Mouse (Mus musculus): Measurements from ENCODE around the gene Polg2. TPM values are rescaled to one million over a fixed set of nuclear protein-coding genes. Genes with fewer than 3 reads are reported as not detected.

The Polg2 gene
- total and polyA plus RNA-seq, 3 experiments, result 2.7 to 4.2 (median 3.7) TPM

DNA sequence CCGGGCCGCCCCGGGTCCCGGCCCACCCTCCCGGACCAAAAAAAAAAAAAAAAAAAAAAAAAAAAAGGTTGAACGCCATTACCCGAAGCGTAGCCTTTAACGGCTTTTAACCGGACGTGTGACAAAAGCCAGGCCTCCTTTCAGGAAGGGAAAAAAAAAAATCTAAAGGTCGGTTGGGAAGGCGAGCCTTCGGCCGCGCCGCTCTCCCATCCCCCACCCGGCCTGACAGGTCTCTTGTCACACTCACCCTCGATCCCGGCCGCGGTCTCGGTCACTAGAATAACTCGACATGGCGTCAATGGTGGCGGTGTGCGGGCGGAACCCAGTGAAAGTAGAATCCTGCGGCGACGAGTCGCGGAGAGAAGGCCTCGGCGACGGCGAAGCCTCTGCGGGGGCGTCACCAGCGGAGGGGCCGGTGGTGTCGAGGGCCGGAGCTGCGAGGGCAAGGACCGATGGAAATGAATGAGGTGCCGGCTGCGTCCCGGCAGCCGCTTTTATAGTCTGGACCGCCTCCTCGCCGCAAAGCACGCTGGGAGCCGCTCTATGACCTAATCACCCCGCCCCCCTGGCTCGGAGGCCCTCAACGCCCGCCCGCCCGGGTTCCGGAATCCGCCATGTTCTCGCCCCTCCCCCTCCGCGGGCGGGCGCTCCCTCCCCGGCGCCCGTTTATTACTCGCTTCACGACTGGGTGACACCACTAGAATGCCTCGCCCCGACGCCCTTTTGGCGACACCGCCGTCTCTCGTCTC is 8.9 kb upstream of the Polg2 start:
- Histone ChIP-seq H3K36me3 (ENCODE audit: control insufficient read depth, insufficient read depth, low read length) (peaks cover 34% of the 10 kb centered on the region), H3K27ac (peak overlapping the region; percentile 96), H3K79me2 (replicated peaks; ENCODE audit: control insufficient read depth, insufficient read depth, low read length) (peaks cover 1% of the 10 kb centered on the region; the same call in 1 of the 2 replicates), H3K9ac (ENCODE audit: low read depth, low read length) (peak overlapping the region; percentile 99), H3K4me3 (peak overlapping the region; percentile 99), H3K4me1 (ENCODE audit: control insufficient read depth, insufficient read depth, low read length) (peaks cover 2% of the 10 kb centered on the region; the same call in 1 of the 2 replicates), H3K27me3 (ENCODE audit: control insufficient read depth, insufficient read depth, low read length) (no peaks in the 10 kb centered on the region)
- no peak for TF ChIP-seq CTCF (IDR thresholded peaks at IDR 0.05)
- peak; percentile 55; the same call in 1 of the 2 replicates for TF ChIP-seq EP300 (IDR thresholded peaks at IDR 0.05; ENCODE audit: insufficient read depth, low read depth, low read length)
- TF ChIP-seq POLR2A (IDR thresholded peaks at IDR 0.05; ENCODE audit: insufficient read depth, low read depth, low read length), result peak; percentile 94
- DNase-seq, result peak; percentile 98 to 99
- intact Hi-C loops (cut with DNase I), result loop anchor here (1.0 to 10.0 kb wide), 4 partner anchors 9 to 513 kb away; partner anchors contain the start of genes Polg2, Smarcd2, Smurf2 and Tcam1
- under 1% methylated on average over 74 of the region's 79 CpGs for WGBS

DNA sequence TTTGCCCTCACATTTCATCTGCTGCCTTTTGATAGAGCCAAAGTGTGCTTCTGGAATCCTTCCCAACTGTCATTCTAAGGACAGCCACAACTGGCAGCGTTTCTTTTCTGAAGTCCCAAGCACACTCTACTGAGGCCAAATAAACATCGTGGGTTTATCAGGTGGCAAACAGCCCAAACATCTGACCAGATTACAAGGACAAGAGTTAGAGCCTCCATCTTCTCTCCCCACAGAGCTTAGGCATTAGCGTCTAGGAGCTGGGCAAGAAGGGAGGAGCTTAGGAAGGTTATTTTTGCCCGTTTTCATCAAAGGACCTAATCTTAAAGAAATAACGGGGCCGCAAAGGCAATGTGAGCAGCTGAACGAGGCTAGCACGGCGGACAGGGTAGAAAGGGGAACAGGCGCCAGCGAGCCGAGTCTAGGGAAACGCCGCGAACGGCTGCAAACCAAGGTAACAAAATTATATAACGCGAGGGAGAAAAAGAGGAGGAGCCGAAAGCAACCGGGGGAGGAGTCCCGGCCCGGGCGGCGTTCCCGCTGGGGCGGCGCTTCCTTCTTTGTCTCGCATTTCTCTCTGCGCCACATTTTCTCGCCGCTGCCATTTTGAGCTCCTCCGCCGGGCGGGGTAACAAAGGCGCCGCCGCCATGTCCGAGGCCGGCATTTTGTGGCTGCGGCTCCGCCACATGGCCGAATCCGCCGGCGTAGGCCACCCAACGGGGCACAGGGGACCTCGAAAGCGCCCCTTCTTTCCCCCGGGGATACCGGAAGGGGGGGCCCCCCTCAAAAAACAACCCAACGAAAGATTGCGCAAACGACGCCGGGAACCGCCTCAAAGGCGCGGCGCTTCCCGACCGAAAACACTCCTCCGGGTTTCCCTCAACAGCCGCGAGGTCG is 8.0 kb upstream of the Polg2 start:
- Histone ChIP-seq H3K36me3 (ENCODE audit: control insufficient read depth, insufficient read depth, low read length) (peaks cover 43% of the 10 kb centered on the region), H3K27ac (peak overlapping the region; percentile 96), H3K4me3 (peak overlapping the region; percentile 99), H3K27me3 (ENCODE audit: control insufficient read depth, insufficient read depth, low read length) (no peaks in the 10 kb centered on the region), H3K9ac (ENCODE audit: low read depth, low read length) (peak overlapping the region; percentile 99), H3K79me2 (replicated peaks; ENCODE audit: control insufficient read depth, insufficient read depth, low read length) (peaks cover 1% of the 10 kb centered on the region; the same call in 1 of the 2 replicates), H3K4me1 (ENCODE audit: control insufficient read depth, insufficient read depth, low read length) (peaks cover 4% of the 10 kb centered on the region)
- DNase-seq, result peak; percentile 93 to 94
- peak; percentile 55 for TF ChIP-seq POLR2A (IDR thresholded peaks at IDR 0.05; ENCODE audit: insufficient read depth, low read depth, low read length)
- TF ChIP-seq EP300 (IDR thresholded peaks at IDR 0.05; ENCODE audit: insufficient read depth, low read depth, low read length), result no peak; the same call in 1 of the 2 replicates
- peak; percentile 15; the same call in 1 of the 2 replicates for TF ChIP-seq CTCF (IDR thresholded peaks at IDR 0.05)
- intact Hi-C loops (cut with DNase I), result loop anchor here (1.0 to 10.0 kb wide), 4 partner anchors 8 to 513 kb away; partner anchors contain the start of genes Polg2, Smarcd2, Smurf2 and Tcam1
- WGBS, result under 1% methylated on average over 65 of the region's 65 CpGs

DNA sequence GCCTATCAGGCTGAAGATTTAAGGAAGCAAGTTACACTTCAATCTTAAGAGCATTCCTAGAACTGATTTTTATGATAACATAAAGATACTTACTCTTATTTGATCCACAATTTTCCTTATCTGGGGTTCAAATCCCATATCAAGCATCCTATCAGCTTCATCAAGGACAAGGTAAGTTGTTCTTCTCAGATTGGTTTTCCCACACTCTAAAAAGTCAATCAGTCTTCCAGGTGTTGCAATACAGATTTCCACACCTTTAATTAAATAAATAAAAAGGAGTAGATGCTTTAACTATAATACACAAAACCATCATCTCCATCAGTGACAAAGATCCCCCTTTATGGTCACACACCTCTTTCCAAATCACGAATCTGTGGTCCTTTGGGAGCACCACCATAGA is 5.7 kb upstream of the Polg2 start:
- intact Hi-C loops (cut with DNase I), result loop anchor here (5.0 to 10.0 kb wide), 3 partner anchors 137 to 510 kb away; partner anchors contain the start of genes Smarcd2, Smurf2 and Tcam1

DNA sequence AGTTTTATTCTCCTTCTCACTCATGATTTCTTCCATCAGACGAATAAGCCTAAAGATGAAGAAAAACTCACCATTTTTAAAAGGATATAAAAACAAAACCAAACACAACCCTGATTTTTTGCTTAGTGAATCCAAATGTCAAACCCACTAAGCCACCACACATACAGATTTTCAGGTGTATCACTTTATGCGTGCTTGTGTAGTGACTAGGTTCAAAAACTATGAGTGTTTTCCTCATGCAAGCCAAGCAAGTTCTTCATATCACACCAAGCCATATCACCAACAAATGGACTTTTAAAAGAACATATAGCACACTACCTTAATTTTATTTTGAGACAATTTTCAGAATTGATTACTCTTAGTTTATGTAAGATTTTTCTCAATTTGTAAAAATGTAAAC is 5.1 kb upstream of the Polg2 start:
- no peak overlapping the region for H3K4me3 ChIP-seq
- intact Hi-C loops (cut with DNase I), result loop anchor here (10.0 kb wide), 1 partner anchor 510 kb away; the partner anchor contains the start of genes Smarcd2 and Tcam1
- no peak overlapping the region for H3K27ac ChIP-seq
- no peak for DNase-seq
- H3K36me3 ChIP-seq (ENCODE audit: control insufficient read depth, insufficient read depth, low read length), result peaks cover 64% of the 10 kb centered on the region
- peaks cover 1% of the 10 kb centered on the region; the same call in 1 of the 2 replicates for H3K79me2 ChIP-seq (replicated peaks; ENCODE audit: control insufficient read depth, insufficient read depth, low read length)
- H3K4me1 ChIP-seq (ENCODE audit: control insufficient read depth, insufficient read depth, low read length), result peaks cover 6% of the 10 kb centered on the region
- WGBS, result 56% methylated on average over 2 of the region's 2 CpGs
- TF ChIP-seq CTCF (IDR thresholded peaks at IDR 0.05) (no peak), EP300 (IDR thresholded peaks at IDR 0.05; ENCODE audit: insufficient read depth, low read depth, low read length) (no peak), POLR2A (IDR thresholded peaks at IDR 0.05; ENCODE audit: insufficient read depth, low read depth, low read length) (no peak)
- H3K27me3 ChIP-seq (ENCODE audit: control insufficient read depth, insufficient read depth, low read length), result no peaks in the 10 kb centered on the region
- H3K9ac ChIP-seq (ENCODE audit: low read depth, low read length), result no peak overlapping the region

More for the DNA sequence above, 5.7 kb upstream of the Polg2 start:
- H3K4me1 ChIP-seq (ENCODE audit: control insufficient read depth, insufficient read depth, low read length), result peaks cover 4% of the 10 kb centered on the region
- TF ChIP-seq POLR2A (IDR thresholded peaks at IDR 0.05; ENCODE audit: insufficient read depth, low read depth, low read length) (no peak), EP300 (IDR thresholded peaks at IDR 0.05; ENCODE audit: insufficient read depth, low read depth, low read length) (no peak), CTCF (IDR thresholded peaks at IDR 0.05) (no peak)
- no peak for DNase-seq
- H3K9ac ChIP-seq (ENCODE audit: low read depth, low read length), result no peak overlapping the region
- H3K79me2 ChIP-seq (replicated peaks; ENCODE audit: control insufficient read depth, insufficient read depth, low read length), result peaks cover 1% of the 10 kb centered on the region; the same call in 1 of the 2 replicates
- H3K4me3 ChIP-seq, result peak overlapping the region; percentile 99
- no peak overlapping the region; the same call in 1 of the 2 replicates for H3K27ac ChIP-seq
- WGBS, result 7% methylated on average over 1 of the region's 1 CpGs
- no peaks in the 10 kb centered on the region for H3K27me3 ChIP-seq (ENCODE audit: control insufficient read depth, insufficient read depth, low read length)
- H3K36me3 ChIP-seq (ENCODE audit: control insufficient read depth, insufficient read depth, low read length), result peaks cover 61% of the 10 kb centered on the region

All from heart, adult 2 months (tissue).